Comparison of ENCODE assay signal across 8 mouse cellular contexts in genomic region chr8:83956789-83957188, GRCm38 (mm10). TPM values are rescaled to one million over a fixed set of nuclear protein-coding genes. Genes with fewer than 3 reads are reported as not detected.
A peak's percentile ranks its signal among the peaks of the same experiment; 100 is the strongest.
DNase-seq lines count a peak whose midpoint lies in the region; ATAC-seq lines count a peak whose summit lies in the region.

No protein-coding gene starts in this region.

- intact Hi-C loops in left cerebral cortex, postnatal 14 days (cut with DNase I) = loop anchor here (5.0 to 10.0 kb wide), 2 partner anchors 172 to 234 kb away; no protein-coding TSS in a partner anchor

- H3K4me2 ChIP-seq in midbrain, embryonic 16.5 days (ENCODE audit: low read length) = no peak overlapping the region
- peak overlapping the region; percentile 97 for H3K4me2 ChIP-seq in hindbrain, embryonic 13.5 days

- no peak for ATAC-seq in midbrain, embryonic 16.5 days
- no peak for ATAC-seq in hindbrain, embryonic 13.5 days (ENCODE audit: low FRiP score)
- ATAC-seq in megakaryocyte-erythroid progenitor cell, adult 5-6 weeks (replicated peaks; ENCODE audit: low FRiP score, low TSS enrichment, poor library complexity, severe bottlenecking) = peak; percentile 62

- H3K36me3 ChIP-seq in midbrain, embryonic 10.5 days = peaks cover 29% of the 10 kb centered on the region
- no peaks in the 10 kb centered on the region for H3K36me3 ChIP-seq in midbrain, embryonic 16.5 days (ENCODE audit: control insufficient read depth, insufficient read depth, low read length)
- no peaks in the 10 kb centered on the region for H3K36me3 ChIP-seq in hindbrain, embryonic 13.5 days

- 36% methylated on average over 1 of the region's 1 CpGs for WGBS in midbrain, embryonic 10.5 days
- WGBS in midbrain, embryonic 16.5 days = 21% methylated on average over 1 of the region's 1 CpGs
- whole genome bisulfite sequencing in hindbrain, embryonic 13.5 days = 27% methylated on average over 1 of the region's 1 CpGs

- H3K9ac ChIP-seq in midbrain, embryonic 16.5 days (ENCODE audit: low read depth, low read length) = no peak overlapping the region
- H3K9ac ChIP-seq in hindbrain, embryonic 13.5 days = no peak overlapping the region

- H3K4me3 ChIP-seq in midbrain, embryonic 10.5 days = peak overlapping the region; percentile 81
- no peak overlapping the region for H3K4me3 ChIP-seq in midbrain, embryonic 16.5 days (ENCODE audit: low read depth, low read length)
- H3K4me3 ChIP-seq in hindbrain, embryonic 13.5 days = peak overlapping the region; percentile 58

- H3K27me3 ChIP-seq in midbrain, embryonic 10.5 days (ENCODE audit: low read depth, poor library complexity, severe bottlenecking) = no peaks in the 10 kb centered on the region
- no peaks in the 10 kb centered on the region for H3K27me3 ChIP-seq in midbrain, embryonic 16.5 days (ENCODE audit: control insufficient read depth, insufficient read depth, low read depth, low read length)
- H3K27me3 ChIP-seq in hindbrain, embryonic 13.5 days = no peaks in the 10 kb centered on the region

- H3K27ac ChIP-seq in midbrain, embryonic 10.5 days (replicated peaks) = no peak overlapping the region; the same call in 1 of the 2 replicates
- no peak overlapping the region for H3K27ac ChIP-seq in midbrain, embryonic 16.5 days (ENCODE audit: low read length)
- H3K27ac ChIP-seq in hindbrain, embryonic 13.5 days = no peak overlapping the region

- H3K9me3 ChIP-seq in midbrain, embryonic 10.5 days (replicated peaks) = no peaks in the 10 kb centered on the region
- no peaks in the 10 kb centered on the region for H3K9me3 ChIP-seq in midbrain, embryonic 16.5 days (replicated peaks; ENCODE audit: control insufficient read depth, low read length, poor library complexity, severe bottlenecking)
- H3K9me3 ChIP-seq in hindbrain, embryonic 13.5 days = no peaks in the 10 kb centered on the region

- peaks cover 21% of the 10 kb centered on the region for H3K4me1 ChIP-seq in midbrain, embryonic 10.5 days
- peaks cover 6% of the 10 kb centered on the region for H3K4me1 ChIP-seq in midbrain, embryonic 16.5 days (ENCODE audit: control insufficient read depth, insufficient read depth, low read length)
- H3K4me1 ChIP-seq in hindbrain, embryonic 13.5 days (replicated peaks) = peaks cover 19% of the 10 kb centered on the region

- DNase-seq in midbrain, embryonic 10.5 days (ENCODE audit: low spot score) = no peak
- peak; percentile 50 for DNase-seq in c-Kit-positive CD71-positive TER-119-positive erythroid progenitor cells, embryonic 14.5 days (ENCODE audit: low spot score)
- DNase-seq in left cerebral cortex, postnatal 14 days (ENCODE audit: low spot score in 2 of 2) = no peak
- no peak for DNase-seq in ovary, postnatal 10 days (ENCODE audit: low spot score)
- DNase-seq in urinary bladder, postnatal 10 days (ENCODE audit: low spot score) = no peak

RNA-seq across cellular contexts. Expression of gene Asf1b, which starts 1.5 kb away (rescaled TPM):
- 106 and 115 TPM in 2 replicates for polyA plus RNA-seq in midbrain, embryonic 10.5 days (2016; fragmentation: Nextera tagmentation; extraction: Ambion mirVana)
- polyA plus RNA-seq in midbrain, embryonic 16.5 days (2015; fragmentation: Nextera tagmentation; extraction: Ambion mirVana) = 6.1 and 6.7 TPM in 2 replicates
- polyA plus RNA-seq in hindbrain, embryonic 13.5 days (2015; fragmentation: Nextera tagmentation; extraction: Ambion mirVana) = 14.0 and 15.8 TPM in 2 replicates
- total RNA-seq in megakaryocyte-erythroid progenitor cell, adult 5-6 weeks (2014; fragmentation: Nextera tagmentation) = 48.9 and 64.6 TPM in 2 replicates
- total RNA-seq in megakaryocyte-erythroid progenitor cell, adult 5-6 weeks (2017) = 18.5 and 36.5 TPM in 2 replicates
- under 1 TPM; 0.72 to 0.79 TPM for total RNA-seq in left cerebral cortex, postnatal 14 days (2021)

RNA-seq across cellular contexts. Expression of gene Gm10644, which starts 1.8 kb away (rescaled TPM):
- polyA plus RNA-seq in midbrain, embryonic 10.5 days (2016; fragmentation: Nextera tagmentation; extraction: Ambion mirVana) = 0.94 and 1.0 TPM in 2 replicates
- 0.58 and 0.69 TPM in 2 replicates for polyA plus RNA-seq in midbrain, embryonic 16.5 days (2015; fragmentation: Nextera tagmentation; extraction: Ambion mirVana)
- 0.76 and 0.84 TPM in 2 replicates for polyA plus RNA-seq in hindbrain, embryonic 13.5 days (2015; fragmentation: Nextera tagmentation; extraction: Ambion mirVana)
- not detected in 2 replicates for total RNA-seq in megakaryocyte-erythroid progenitor cell, adult 5-6 weeks (2014; fragmentation: Nextera tagmentation)
- total RNA-seq in megakaryocyte-erythroid progenitor cell, adult 5-6 weeks (2017) = not detected in 2 replicates
- total RNA-seq in left cerebral cortex, postnatal 14 days (2021) = under 1 TPM; 0.19 to 0.20 TPM

RNA-seq across cellular contexts. Expression of gene Prkaca, which starts 16.0 kb away (rescaled TPM):
- 169 and 178 TPM in 2 replicates for polyA plus RNA-seq in midbrain, embryonic 10.5 days (2016; fragmentation: Nextera tagmentation; extraction: Ambion mirVana)
- polyA plus RNA-seq in midbrain, embryonic 16.5 days (2015; fragmentation: Nextera tagmentation; extraction: Ambion mirVana) = 225 and 231 TPM in 2 replicates
- polyA plus RNA-seq in hindbrain, embryonic 13.5 days (2015; fragmentation: Nextera tagmentation; extraction: Ambion mirVana) = 188 and 191 TPM in 2 replicates
- total RNA-seq in megakaryocyte-erythroid progenitor cell, adult 5-6 weeks (2014; fragmentation: Nextera tagmentation) = 35.2 and 49.4 TPM in 2 replicates
- total RNA-seq in megakaryocyte-erythroid progenitor cell, adult 5-6 weeks (2017) = 22.1 and 31.1 TPM in 2 replicates
- total RNA-seq in left cerebral cortex, postnatal 14 days (2021) = 100 to 1,000 TPM; 268 to 280 TPM

RNA-seq across cellular contexts. Expression of gene Samd1, which starts 40.7 kb away (rescaled TPM):
- 8.0 and 8.5 TPM in 2 replicates for polyA plus RNA-seq in midbrain, embryonic 10.5 days (2016; fragmentation: Nextera tagmentation; extraction: Ambion mirVana)
- 5.4 and 6.3 TPM in 2 replicates for polyA plus RNA-seq in midbrain, embryonic 16.5 days (2015; fragmentation: Nextera tagmentation; extraction: Ambion mirVana)
- 8.2 and 9.3 TPM in 2 replicates for polyA plus RNA-seq in hindbrain, embryonic 13.5 days (2015; fragmentation: Nextera tagmentation; extraction: Ambion mirVana)
- 103 and 123 TPM in 2 replicates for total RNA-seq in megakaryocyte-erythroid progenitor cell, adult 5-6 weeks (2014; fragmentation: Nextera tagmentation)
- total RNA-seq in megakaryocyte-erythroid progenitor cell, adult 5-6 weeks (2017) = 57.4 and 79.8 TPM in 2 replicates
- 10 to 100 TPM; 51.3 to 52.0 TPM for total RNA-seq in left cerebral cortex, postnatal 14 days (2021)

RNA-seq across cellular contexts. Expression of gene 1700067K01Rik, which starts 44.5 kb away (rescaled TPM):
- 0.68 and 0.99 TPM in 2 replicates for polyA plus RNA-seq in midbrain, embryonic 10.5 days (2016; fragmentation: Nextera tagmentation; extraction: Ambion mirVana)
- 1.1 and 1.3 TPM in 2 replicates for polyA plus RNA-seq in midbrain, embryonic 16.5 days (2015; fragmentation: Nextera tagmentation; extraction: Ambion mirVana)
- 0.65 and 0.71 TPM in 2 replicates for polyA plus RNA-seq in hindbrain, embryonic 13.5 days (2015; fragmentation: Nextera tagmentation; extraction: Ambion mirVana)
- 1.4 and 2.3 TPM in 2 replicates for total RNA-seq in megakaryocyte-erythroid progenitor cell, adult 5-6 weeks (2014; fragmentation: Nextera tagmentation)
- total RNA-seq in megakaryocyte-erythroid progenitor cell, adult 5-6 weeks (2017) = 0.76 and 2.3 TPM in 2 replicates
- total RNA-seq in left cerebral cortex, postnatal 14 days (2021) = under 1 TPM; 0.40 to 0.57 TPM
